In genomic region chr14:25767725-25768203, GRCm38 (mm10) we compare ENCODE assay signal across 8 mouse cellular contexts. TPM values are rescaled to one million over a fixed set of nuclear protein-coding genes. Genes with fewer than 3 reads are reported as not detected.
DNase-seq lines count a peak whose midpoint lies in the region; ATAC-seq and TF ChIP-seq lines count a peak whose summit lies in the region.

No protein-coding gene starts in this region.

- DNase-seq in cerebellum, adult 2 months: no peak
- DNase-seq in hindbrain, embryonic 10.5 days (ENCODE audit: low spot score): peak; percentile 26
- DNase-seq in limb, embryonic 14.5 days (ENCODE audit: low spot score): no peak
- peak; percentile 50 for DNase-seq in neural tube, embryonic 10.5 days (ENCODE audit: extremely low spot score, low spot score)
- DNase-seq in layer of hippocampus, adult 9-10 months (ENCODE audit: low spot score): no peak
- DNase-seq in urinary bladder, postnatal 25 days (ENCODE audit: low spot score): no peak

- no peaks in the 10 kb centered on the region for H3K9me3 ChIP-seq in hindbrain, embryonic 10.5 days
- no peaks in the 10 kb centered on the region for H3K9me3 ChIP-seq in limb, embryonic 14.5 days (ENCODE audit: control insufficient read depth, low read length)

- 32% methylated on average over 6 of the region's 6 CpGs for WGBS in cerebellum, adult 2 months
- WGBS in hindbrain, embryonic 10.5 days: 18% methylated on average over 6 of the region's 6 CpGs
- 11% methylated on average over 6 of the region's 6 CpGs for WGBS in limb, embryonic 14.5 days

- no peak for ATAC-seq in cerebellum, adult (ENCODE audit: insufficient number of reproducible peaks, low FRiP score, low TSS enrichment)
- no peak for ATAC-seq in limb, embryonic 14.5 days (ENCODE audit: low FRiP score, low read depth)

- TF ChIP-seq POLR2A in cerebellum, adult 2 months (IDR thresholded peaks at IDR 0.05; ENCODE audit: borderline replicate concordance, insufficient read depth, low read length): no peak
- TF ChIP-seq POLR2A in cortical plate, adult 2 months (IDR thresholded peaks at IDR 0.05; ENCODE audit: extremely low read depth, insufficient read depth, low read length): no peak
- TF ChIP-seq POLR2A in limb, embryonic 14.5 days (IDR thresholded peaks at IDR 0.05; ENCODE audit: borderline replicate concordance, extremely low read depth, insufficient read depth, insufficient read length): no peak

- peaks cover 7% of the 10 kb centered on the region; the same call in 1 of the 2 replicates for H3K27me3 ChIP-seq in cerebellum, adult 2 months (ENCODE audit: control insufficient read depth, insufficient read depth, low read length)
- H3K27me3 ChIP-seq in hindbrain, embryonic 10.5 days (ENCODE audit: insufficient read depth, poor library complexity, severe bottlenecking): peaks cover 68% of the 10 kb centered on the region
- H3K27me3 ChIP-seq in limb, embryonic 14.5 days (ENCODE audit: control insufficient read depth, insufficient read depth, low read length): no peaks in the 10 kb centered on the region

- peak overlapping the region; percentile 52 for H3K4me3 ChIP-seq in cerebellum, adult 2 months (replicated peaks; ENCODE audit: insufficient read depth, low read depth, low read length)
- peak overlapping the region; percentile 35 for H3K4me3 ChIP-seq in cortical plate, adult 2 months (ENCODE audit: insufficient read depth, low read length)
- peak overlapping the region; percentile 74 for H3K4me3 ChIP-seq in hindbrain, embryonic 10.5 days
- H3K4me3 ChIP-seq in limb, embryonic 14.5 days (replicated peaks; ENCODE audit: low read length): peak overlapping the region; percentile 82

- H3K36me3 ChIP-seq in hindbrain, embryonic 10.5 days: no peaks in the 10 kb centered on the region
- H3K36me3 ChIP-seq in limb, embryonic 14.5 days (ENCODE audit: control insufficient read depth, insufficient read depth, low read length): peaks cover 13% of the 10 kb centered on the region; the same call in 1 of the 2 replicates

- TF ChIP-seq CTCF in cerebellum, adult 2 months (IDR thresholded peaks at IDR 0.05; ENCODE audit: borderline replicate concordance, insufficient read depth, low read depth, low read length): no peak
- no peak for TF ChIP-seq CTCF in cortical plate, adult 2 months (IDR thresholded peaks at IDR 0.05; ENCODE audit: extremely low read depth, insufficient read depth, low read length)

- peak overlapping the region; percentile 80 for H3K4me2 ChIP-seq in limb, embryonic 14.5 days (replicated peaks; ENCODE audit: low read depth, low read length, severe bottlenecking)

- H3K27ac ChIP-seq in cerebellum, adult 2 months (ENCODE audit: insufficient read depth, low read length): peak overlapping the region; percentile 69
- peak overlapping the region; percentile 91 for H3K27ac ChIP-seq in cortical plate, adult 2 months (ENCODE audit: insufficient read depth, low read length)
- peak overlapping the region; percentile 84 for H3K27ac ChIP-seq in hindbrain, embryonic 10.5 days
- peak overlapping the region; percentile 86 for H3K27ac ChIP-seq in limb, embryonic 14.5 days (replicated peaks; ENCODE audit: low read depth, low read length)

- H3K4me1 ChIP-seq in cerebellum, adult 2 months (ENCODE audit: control insufficient read depth, insufficient read depth, low read length): no peaks in the 10 kb centered on the region
- H3K4me1 ChIP-seq in cortical plate, adult 2 months (ENCODE audit: control insufficient read depth, insufficient read depth, low read length): no peaks in the 10 kb centered on the region
- peaks cover 61% of the 10 kb centered on the region for H3K4me1 ChIP-seq in hindbrain, embryonic 10.5 days (replicated peaks)
- peaks cover 40% of the 10 kb centered on the region for H3K4me1 ChIP-seq in limb, embryonic 14.5 days (ENCODE audit: control insufficient read depth, insufficient read depth, low read length)

- H3K9ac ChIP-seq in limb, embryonic 14.5 days (ENCODE audit: low read depth, low read length, severe bottlenecking): peak overlapping the region; percentile 79

RNA-seq across cellular contexts. Expression of gene Zcchc24, which starts 1.1 kb away (rescaled TPM):
- polyA plus RNA-seq in cerebellum, adult 2 months (2012; rRNA removed): 67.3 and 71.4 TPM in 2 replicates
- 51.8 and 52.1 TPM in 2 replicates for polyA plus RNA-seq in cortical plate, adult 2 months (2012; rRNA removed)
- polyA plus RNA-seq in hindbrain, embryonic 10.5 days (2016; fragmentation: Nextera tagmentation; extraction: Ambion mirVana): 8.5 and 10.5 TPM in 2 replicates
- 52.7 and 58.0 TPM in 2 replicates for polyA plus RNA-seq in limb, embryonic 14.5 days (2012; rRNA removed)
- polyA plus RNA-seq in limb, embryonic 14.5 days (2014; fragmentation: Nextera tagmentation; extraction: Ambion mirVana): 45.1 and 49.3 TPM in 2 replicates

Comparison
In these comparisons a context has a peak if more than half of its experiments do, and no peak if none do; other contexts are left out.
1. DNase-seq: peak in hindbrain, embryonic 10.5 days (single experiment) and neural tube, embryonic 10.5 days (single experiment); none in cerebellum, adult 2 months (0 of 2), limb, embryonic 14.5 days (single experiment), layer of hippocampus, adult 9-10 months (single experiment) and urinary bladder, postnatal 25 days (single experiment).
2. Peak in every context shown above with its lines, with median percentiles within 50 percentile points of each other: H3K27ac ChIP-seq and H3K4me3 ChIP-seq.